Mouse (Mus musculus) naive thymus-derived CD4-positive, alpha-beta T cell, adult 5 months (primary cell): Measurements from ENCODE around the gene Siah1b. TPM values are rescaled to one million over a fixed set of nuclear protein-coding genes. Genes with fewer than 3 reads are reported as not detected.

Experiments used
- polyA plus RNA-seq: library from polyadenylated mRNA; unstranded; fragments of 100-300 nt; shearing (Covaris generic); gene quantifications from one replicate; pipeline ENCODE4 v1.2.1, GENCODE M21; 2017

The Siah1b gene
- polyA plus RNA-seq, result 5.0 TPM

GRCm38 (mm10) chrX:164076040-164076775 lies at the start of gene Siah1b:
Gene Siah1b, minus strand, starts transcription at chrX:164076493.

GRCm38 (mm10) chrX:164088582-164088981 lies 12.3 kb upstream of the Siah1b start, which contains the start of gene Cltrn:
Gene Cltrn, plus strand, starts transcription at chrX:164088830.

GRCm38 (mm10) chrX:164027607-164028289 lies 48.5 kb downstream of the Siah1b start, which contains the start of gene Car5b:
Gene Car5b, minus strand, starts transcription at chrX:164027997.

Other genes starting within 250 kb of the Siah1b start
- gene Ap1s2, start 167.5 kb downstream of the Siah1b start, polyA plus RNA-seq, result 13.5 TPM
- gene Zrsr2, start 117.8 kb downstream of the Siah1b start, polyA plus RNA-seq, result 85.0 TPM
- not detected for gene Car5b, start 48.5 kb downstream of the Siah1b start, polyA plus RNA-seq
- gene Cltrn, start 12.3 kb upstream of the Siah1b start, polyA plus RNA-seq, result not detected
- not detected for gene Ace2, start 62.8 kb upstream of the Siah1b start, polyA plus RNA-seq
- gene Bmx, start 181.7 kb upstream of the Siah1b start, polyA plus RNA-seq, result not detected
- not detected for gene Pir, start 192.9 kb upstream of the Siah1b start, polyA plus RNA-seq